Mouse (Mus musculus) Patski (cell line): ENCODE results near the gene Siah3. TPM values are rescaled to one million over a fixed set of nuclear protein-coding genes. Genes with fewer than 3 reads are reported as not detected.

Source experiments
- ATAC-seq: fragments of 100-300 bp; one replicate; pipeline ENCODE4 v1.8.0; 2021
- CTCF ChIA-PET: fragments of 350-600 bp; sonication (Branson Sonifier 250); formaldehyde crosslinking; loops from one replicate; lab custom pipeline; 2022; ENCODE audit warnings: inconsistent platforms; lab: Charles Lee
- POLR2A ChIA-PET: fragments of 350-600 bp; sonication (Branson Sonifier 250); formaldehyde crosslinking; loops from one replicate; lab custom pipeline; 2022; ENCODE audit warnings: antibody characterized with exemption, inconsistent platforms; lab: Charles Lee
- DNase-seq: peaks from one replicate; pipeline ENCODE4 v3.0.0-alpha.2; 2011; ENCODE audit warnings: low read depth, low spot score
- H3K27me3 ChIP-seq: fragments of 371-371 bp; one replicate; pipeline ENCODE4 v1.5.1; 2021
- CTCF ChIP-seq: fragments of 100-300 bp; IDR thresholded peaks from one replicate; pipeline ENCODE4 v1.5.1; 2021
- in situ Hi-C: fragments of 300-500 bp; cut with MboI; formaldehyde crosslinking; loops from 3 replicates; pipeline ENCODE4 v1.11.1; 2018; ENCODE audit warnings: low pct_unique_long_range_greater_than_20kb, mixed read lengths
- polyA plus RNA-seq: library from polyadenylated mRNA; unstranded; gene quantifications from one replicate; pipeline ENCODE4 v1.2.3, GENCODE M21; 2021

Siah3 gene
- polyA plus RNA-seq, 1 experiment from 2014 or later, result not detected

GRCm38 (mm10) chr14:75501501-75501990, 45.8 kb downstream of the Siah3 start:
- no peak for ATAC-seq
- peaks cover 28% of the 10 kb centered on the region for H3K27me3 ChIP-seq
- ChIA-PET CTCF (no interaction called here), POLR2A (no interaction called here)
- no peak for TF ChIP-seq CTCF
- in situ Hi-C loops, result no loop called here
- DNase-seq, result no peak

GRCm38 (mm10) chr14:75502446-75502845, 46.7 kb downstream of the Siah3 start:
- H3K27me3 ChIP-seq, result peaks cover 22% of the 10 kb centered on the region
- no peak for ATAC-seq
- no peak for DNase-seq
- no peak for TF ChIP-seq CTCF
- in situ Hi-C loops, result no loop called here
- POLR2A ChIA-PET, result no interaction called here
- CTCF ChIA-PET, result no interaction called here

GRCm38 (mm10) chr14:75504255-75504654, 48.5 kb downstream of the Siah3 start:
- CTCF ChIA-PET, result no interaction called here
- DNase-seq (no peak), ATAC-seq (no peak)
- H3K27me3 ChIP-seq, result peaks cover 30% of the 10 kb centered on the region
- TF ChIP-seq CTCF, result no peak
- POLR2A ChIA-PET, result no interaction called here
- in situ Hi-C loops, result no loop called here

GRCm38 (mm10) chr14:75505126-75505840, 49.5 kb downstream of the Siah3 start:
- ATAC-seq (no peak), DNase-seq (no peak)
- ChIA-PET POLR2A (no interaction called here), CTCF (no interaction called here)
- H3K27me3 ChIP-seq, result peaks cover 30% of the 10 kb centered on the region
- no peak for TF ChIP-seq CTCF
- in situ Hi-C loops, result no loop called here

GRCm38 (mm10) chr14:75506246-75506645, 50.5 kb downstream of the Siah3 start:
- TF ChIP-seq CTCF, result no peak
- in situ Hi-C loops, result no loop called here

GRCm38 (mm10) chr14:75510125-75510524, 54.3 kb downstream of the Siah3 start:
- H3K27me3 ChIP-seq, result peaks cover 29% of the 10 kb centered on the region
- DNase-seq (no peak), ATAC-seq (no peak)
- TF ChIP-seq CTCF, result no peak
- ChIA-PET POLR2A (interaction anchor here (0.6 kb wide), 1 partner anchor 9 kb away, joined by 3 read pairs; no protein-coding TSS in a partner anchor), CTCF (no interaction called here)
- in situ Hi-C loops, result no loop called here

More at GRCm38 (mm10) chr14:75506246-75506645, 50.5 kb downstream of the Siah3 start:
- peaks cover 32% of the 10 kb centered on the region for H3K27me3 ChIP-seq
- ATAC-seq (no peak), DNase-seq (no peak)
- ChIA-PET CTCF (no interaction called here), POLR2A (no interaction called here)

- POLR2A ChIA-PET, result no interaction called here
Observed at GRCm38 (mm10) chr14:75512946-75513345, 57.2 kb downstream of the Siah3 start.

GRCm38 (mm10) chr14:75516161-75516560, 60.4 kb downstream of the Siah3 start:
- no peak for TF ChIP-seq CTCF
- POLR2A ChIA-PET, result no interaction called here
- ATAC-seq, result no peak

More at GRCm38 (mm10) chr14:75512946-75513345, 57.2 kb downstream of the Siah3 start:
- CTCF ChIA-PET, result no interaction called here
- in situ Hi-C loops, result no loop called here
- H3K27me3 ChIP-seq, result peaks cover 31% of the 10 kb centered on the region
- no peak for DNase-seq
- no peak for TF ChIP-seq CTCF
- no peak for ATAC-seq

GRCm38 (mm10) chr14:75516917-75517595, 61.3 kb downstream of the Siah3 start:
- DNase-seq, result no peak
- CTCF ChIA-PET, result no interaction called here

More at GRCm38 (mm10) chr14:75516161-75516560, 60.4 kb downstream of the Siah3 start:
- CTCF ChIA-PET, result no interaction called here
- in situ Hi-C loops, result no loop called here
- peaks cover 31% of the 10 kb centered on the region for H3K27me3 ChIP-seq
- no peak for DNase-seq

GRCm38 (mm10) chr14:75518196-75518887, 62.6 kb downstream of the Siah3 start:
- H3K27me3 ChIP-seq, result peaks cover 29% of the 10 kb centered on the region
- in situ Hi-C loops, result no loop called here
- ChIA-PET POLR2A (interaction anchor here (0.6 kb wide), 1 partner anchor 8 kb away, joined by 3 read pairs; no protein-coding TSS in a partner anchor), CTCF (no interaction called here)
- ATAC-seq, result no peak
- TF ChIP-seq CTCF, result no peak
- DNase-seq, result no peak

More at GRCm38 (mm10) chr14:75516917-75517595, 61.3 kb downstream of the Siah3 start:
- H3K27me3 ChIP-seq, result peaks cover 29% of the 10 kb centered on the region
- POLR2A ChIA-PET, result no interaction called here
- in situ Hi-C loops, result no loop called here
- no peak for TF ChIP-seq CTCF
- ATAC-seq, result no peak
